Mouse (Mus musculus): ENCODE data around the gene Taf11. TPM values are rescaled to one million over a fixed set of nuclear protein-coding genes. Genes with fewer than 3 reads are reported as not detected.

Gene Taf11
- polyA plus RNA-seq, 1 experiment from 2014 or later = 93.9 TPM

- under 1% methylated on average over 70 of the region's 78 CpGs for WGBS
- H3K27me3 ChIP-seq (ENCODE audit: low read depth, poor library complexity, severe bottlenecking) = no peaks in the 10 kb centered on the region
- peaks cover 31% of the 10 kb centered on the region for H3K4me1 ChIP-seq
- H3K27ac ChIP-seq = peak within 1 kb of the TSS; percentile 91
- peak; percentile 97 for DNase-seq (ENCODE audit: low spot score)
- H3K9me3 ChIP-seq (replicated peaks) = no peaks in the 10 kb centered on the region
- peaks cover 35% of the 10 kb centered on the region for H3K36me3 ChIP-seq
- H3K4me3 ChIP-seq = peak within 1 kb of the TSS; percentile 93
Measured at GRCm38 (mm10) chr17:27908888-27909621, 589 bp downstream of the Taf11 start, which contains the start of gene Anks1. Anks1 (plus strand) TSS chr17:27909306.

GRCm38 (mm10) chr17:27908206-27908887 lies 1.3 kb downstream of the Taf11 start:
- peaks cover 31% of the 10 kb centered on the region for H3K4me1 ChIP-seq
- H3K27me3 ChIP-seq (ENCODE audit: low read depth, poor library complexity, severe bottlenecking) = no peaks in the 10 kb centered on the region
- peaks cover 35% of the 10 kb centered on the region for H3K36me3 ChIP-seq
- DNase-seq (ENCODE audit: low spot score) = no peak
- H3K4me3 ChIP-seq = peak overlapping the region; percentile 93
- no peaks in the 10 kb centered on the region for H3K9me3 ChIP-seq (replicated peaks)
- H3K27ac ChIP-seq = peak overlapping the region; percentile 91
- under 1% methylated on average over 12 of the region's 12 CpGs for WGBS

- H3K36me3 ChIP-seq = peaks cover 36% of the 10 kb centered on the region
- peaks cover 31% of the 10 kb centered on the region for H3K4me1 ChIP-seq
- H3K4me3 ChIP-seq = peak overlapping the region; percentile 93
- no peaks in the 10 kb centered on the region for H3K9me3 ChIP-seq (replicated peaks)
- under 1% methylated on average over 45 of the region's 45 CpGs for WGBS
- DNase-seq (ENCODE audit: low spot score) = peak; percentile 96
- peak overlapping the region; percentile 91 for H3K27ac ChIP-seq
- no peaks in the 10 kb centered on the region for H3K27me3 ChIP-seq (ENCODE audit: low read depth, poor library complexity, severe bottlenecking)
Measured at GRCm38 (mm10) chr17:27907512-27908205, 2.0 kb downstream of the Taf11 start.

GRCm38 (mm10) chr17:27886499-27887210 lies 23.0 kb downstream of the Taf11 start:
- 87% methylated on average over 19 of the region's 19 CpGs for WGBS
- H3K27me3 ChIP-seq (ENCODE audit: low read depth, poor library complexity, severe bottlenecking) = no peaks in the 10 kb centered on the region
- no peak overlapping the region for H3K4me3 ChIP-seq
- H3K27ac ChIP-seq = no peak overlapping the region
- no peak for DNase-seq (ENCODE audit: low spot score)
- no peaks in the 10 kb centered on the region for H3K4me1 ChIP-seq
- peaks cover 91% of the 10 kb centered on the region for H3K36me3 ChIP-seq
- H3K9me3 ChIP-seq (replicated peaks) = no peaks in the 10 kb centered on the region

- 96% methylated on average over 6 of the region's 6 CpGs for WGBS
- H3K36me3 ChIP-seq = peaks cover 92% of the 10 kb centered on the region
Measured at GRCm38 (mm10) chr17:27883994-27884393, 25.6 kb downstream of the Taf11 start.

GRCm38 (mm10) chr17:27883129-27883528 lies 26.5 kb downstream of the Taf11 start:
- Histone ChIP-seq H3K9me3 (replicated peaks) (no peaks in the 10 kb centered on the region), H3K27me3 (ENCODE audit: low read depth, poor library complexity, severe bottlenecking) (no peaks in the 10 kb centered on the region), H3K36me3 (peaks cover 93% of the 10 kb centered on the region), H3K4me1 (no peaks in the 10 kb centered on the region), H3K27ac (no peak overlapping the region), H3K4me3 (no peak overlapping the region)
- WGBS = 92% methylated on average over 8 of the region's 8 CpGs
- DNase-seq (ENCODE audit: low spot score) = no peak

More at GRCm38 (mm10) chr17:27883994-27884393, 25.6 kb downstream of the Taf11 start:
- Histone ChIP-seq H3K27ac (no peak overlapping the region), H3K4me1 (no peaks in the 10 kb centered on the region), H3K27me3 (ENCODE audit: low read depth, poor library complexity, severe bottlenecking) (no peaks in the 10 kb centered on the region), H3K9me3 (replicated peaks) (no peaks in the 10 kb centered on the region), H3K4me3 (no peak overlapping the region)
- no peak for DNase-seq (ENCODE audit: low spot score)

- DNase-seq (ENCODE audit: low spot score) = no peak
- peaks cover 88% of the 10 kb centered on the region for H3K36me3 ChIP-seq
- no peak overlapping the region for H3K4me3 ChIP-seq
- H3K9me3 ChIP-seq (replicated peaks) = no peaks in the 10 kb centered on the region
- no peak overlapping the region for H3K27ac ChIP-seq
- H3K27me3 ChIP-seq (ENCODE audit: low read depth, poor library complexity, severe bottlenecking) = no peaks in the 10 kb centered on the region
- WGBS = 70% methylated on average over 11 of the region's 11 CpGs
- no peaks in the 10 kb centered on the region for H3K4me1 ChIP-seq
Measured at GRCm38 (mm10) chr17:27881518-27881917, 28.1 kb downstream of the Taf11 start.

- Histone ChIP-seq H3K27ac (no peak overlapping the region), H3K4me3 (no peak overlapping the region), H3K27me3 (ENCODE audit: low read depth, poor library complexity, severe bottlenecking) (no peaks in the 10 kb centered on the region), H3K4me1 (peaks cover 3% of the 10 kb centered on the region; the same call in 1 of the 2 replicates), H3K36me3 (peaks cover 29% of the 10 kb centered on the region), H3K9me3 (replicated peaks) (no peaks in the 10 kb centered on the region)
- 76% methylated on average over 5 of the region's 5 CpGs for WGBS
- DNase-seq (ENCODE audit: low spot score) = no peak
Measured at GRCm38 (mm10) chr17:27874510-27874909, 35.1 kb downstream of the Taf11 start.

GRCm38 (mm10) chr17:27873583-27873982 lies 36.1 kb downstream of the Taf11 start:
- no peak overlapping the region for H3K27ac ChIP-seq
- DNase-seq (ENCODE audit: low spot score) = no peak
- H3K4me3 ChIP-seq = no peak overlapping the region
- H3K4me1 ChIP-seq = peaks cover 3% of the 10 kb centered on the region; the same call in 1 of the 2 replicates
- WGBS = 69% methylated on average over 3 of the region's 3 CpGs
- H3K36me3 ChIP-seq = peaks cover 22% of the 10 kb centered on the region
- H3K9me3 ChIP-seq (replicated peaks) = no peaks in the 10 kb centered on the region
- H3K27me3 ChIP-seq (ENCODE audit: low read depth, poor library complexity, severe bottlenecking) = no peaks in the 10 kb centered on the region

GRCm38 (mm10) chr17:27871851-27872250 lies 37.8 kb downstream of the Taf11 start:
- H3K4me3 ChIP-seq = no peak overlapping the region
- H3K36me3 ChIP-seq = peaks cover 10% of the 10 kb centered on the region
- no peaks in the 10 kb centered on the region for H3K9me3 ChIP-seq (replicated peaks)
- 93% methylated on average over 3 of the region's 3 CpGs for WGBS
- peaks cover 3% of the 10 kb centered on the region; the same call in 1 of the 2 replicates for H3K4me1 ChIP-seq
- no peak for DNase-seq (ENCODE audit: low spot score)
- H3K27ac ChIP-seq = no peak overlapping the region
- H3K27me3 ChIP-seq (ENCODE audit: low read depth, poor library complexity, severe bottlenecking) = no peaks in the 10 kb centered on the region

- no peaks in the 10 kb centered on the region for H3K9me3 ChIP-seq (replicated peaks)
- H3K4me1 ChIP-seq = no peaks in the 10 kb centered on the region
- WGBS = 92% methylated on average over 4 of the region's 4 CpGs
- no peaks in the 10 kb centered on the region for H3K27me3 ChIP-seq (ENCODE audit: low read depth, poor library complexity, severe bottlenecking)
- no peak overlapping the region for H3K27ac ChIP-seq
- H3K4me3 ChIP-seq = no peak overlapping the region
- DNase-seq (ENCODE audit: low spot score) = no peak
- H3K36me3 ChIP-seq = peaks cover 8% of the 10 kb centered on the region
Measured at GRCm38 (mm10) chr17:27866737-27867136, 42.9 kb downstream of the Taf11 start.

- WGBS = 79% methylated on average over 2 of the region's 2 CpGs
Measured at GRCm38 (mm10) chr17:27865461-27865860, 44.2 kb downstream of the Taf11 start.

More at GRCm38 (mm10) chr17:27865461-27865860, 44.2 kb downstream of the Taf11 start:
- no peaks in the 10 kb centered on the region for H3K4me1 ChIP-seq
- no peaks in the 10 kb centered on the region for H3K9me3 ChIP-seq (replicated peaks)
- no peak overlapping the region for H3K4me3 ChIP-seq
- no peak overlapping the region for H3K27ac ChIP-seq
- no peaks in the 10 kb centered on the region for H3K27me3 ChIP-seq (ENCODE audit: low read depth, poor library complexity, severe bottlenecking)
- peaks cover 8% of the 10 kb centered on the region for H3K36me3 ChIP-seq
- no peak for DNase-seq (ENCODE audit: low spot score)

All from limb, embryonic 10.5 days (tissue).